31 mouse cellular contexts compared by ENCODE assay signal in the genomic region with DNA sequence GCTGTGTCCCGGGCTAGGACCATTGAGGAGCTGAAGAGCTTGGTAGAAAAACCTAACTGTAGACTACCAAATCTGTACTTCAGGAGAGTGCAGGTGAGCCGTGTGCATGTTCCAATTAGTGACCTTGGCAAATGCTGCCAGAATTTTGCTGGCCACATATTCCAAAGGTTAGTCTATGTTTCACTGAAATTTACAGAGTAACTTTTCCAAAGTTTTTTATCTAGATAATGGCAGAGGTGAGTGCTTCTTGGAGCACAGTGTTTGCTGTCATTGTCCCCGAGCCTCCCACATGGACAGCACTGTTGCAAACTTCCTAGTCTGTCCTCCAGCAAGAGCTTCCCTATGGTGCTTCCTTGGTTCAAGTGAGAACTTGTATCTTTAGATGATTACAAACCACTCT.
"Had no signal": no experiment of that assay in that cellular context is flagged by ENCODE, and none has a peak within 500 bp of the region (broad histone marks: within the 10 kb centered on the region; RNA-seq: fewer than 3 reads in every experiment).

No protein-coding gene starts in this region.

- H3K4me3 ChIP-seq: left cerebral cortex, adult 2 months; limb, embryonic 10.5 days; limb, embryonic 12.5 days; limb, embryonic 13.5 days; limb, embryonic 15.5 days; liver, embryonic 12.5 days; liver, embryonic 13.5 days; liver, embryonic 15.5 days; lung, embryonic 15.5 days; megakaryocyte, embryonic 14.5 days; midbrain, embryonic 10.5 days; midbrain, embryonic 12.5 days; midbrain, embryonic 13.5 days; midbrain, embryonic 15.5 days; myocyte; neural tube, embryonic 12.5 days had no signal

- H3K9me3 ChIP-seq: limb, embryonic 10.5 days; limb, embryonic 12.5 days; limb, embryonic 13.5 days; limb, embryonic 15.5 days; liver, embryonic 12.5 days; liver, embryonic 13.5 days; liver, embryonic 15.5 days; lung, embryonic 15.5 days; megakaryocyte, embryonic 14.5 days; midbrain, embryonic 10.5 days; midbrain, embryonic 12.5 days; midbrain, embryonic 13.5 days; midbrain, embryonic 15.5 days; neural tube, embryonic 12.5 days had no signal

- H3K36me3 ChIP-seq: limb, embryonic 10.5 days; limb, embryonic 12.5 days; limb, embryonic 13.5 days; limb, embryonic 15.5 days; liver, embryonic 12.5 days; liver, embryonic 13.5 days; liver, embryonic 15.5 days; lung, embryonic 15.5 days; midbrain, embryonic 10.5 days; midbrain, embryonic 12.5 days; midbrain, embryonic 13.5 days; midbrain, embryonic 15.5 days; neural tube, embryonic 12.5 days had no signal

- H3K27me3 ChIP-seq: limb, embryonic 12.5 days; limb, embryonic 13.5 days; limb, embryonic 15.5 days; liver, embryonic 12.5 days; liver, embryonic 13.5 days; liver, embryonic 15.5 days; lung, embryonic 15.5 days; megakaryocyte, embryonic 14.5 days; midbrain, embryonic 12.5 days; midbrain, embryonic 15.5 days; neural tube, embryonic 12.5 days had no signal

- H3K9ac ChIP-seq: limb, embryonic 12.5 days; limb, embryonic 13.5 days; limb, embryonic 15.5 days; liver, embryonic 12.5 days; liver, embryonic 13.5 days; liver, embryonic 14.5 days; liver, embryonic 15.5 days; liver, postnatal 0 days; lung, embryonic 14.5 days; lung, embryonic 15.5 days; midbrain, embryonic 12.5 days; midbrain, embryonic 13.5 days; midbrain, embryonic 15.5 days; neural tube, embryonic 12.5 days had no signal

- ATAC-seq: liver, embryonic 12.5 days; liver, postnatal 0 days; lung, postnatal 0 days; midbrain, embryonic 13.5 days; midbrain, embryonic 15.5 days; midbrain, embryonic 16.5 days had no signal

- H3K4me1 ChIP-seq: limb, embryonic 10.5 days; limb, embryonic 12.5 days; limb, embryonic 13.5 days; limb, embryonic 15.5 days; liver, embryonic 12.5 days; liver, embryonic 13.5 days; liver, embryonic 15.5 days; lung, embryonic 15.5 days; midbrain, embryonic 10.5 days; midbrain, embryonic 12.5 days; midbrain, embryonic 13.5 days; midbrain, embryonic 15.5 days; neural tube, embryonic 12.5 days had no signal

- H3K27ac ChIP-seq: left cerebral cortex, adult 2 months; limb, embryonic 10.5 days; limb, embryonic 12.5 days; limb, embryonic 13.5 days; limb, embryonic 15.5 days; liver, embryonic 12.5 days; liver, embryonic 13.5 days; liver, embryonic 14.5 days; liver, embryonic 15.5 days; lung, embryonic 15.5 days; macrophage; midbrain, embryonic 10.5 days; midbrain, embryonic 12.5 days; midbrain, embryonic 13.5 days; midbrain, embryonic 15.5 days; neural tube, embryonic 12.5 days had no signal

- H3K4me2 ChIP-seq: limb, embryonic 12.5 days; limb, embryonic 13.5 days; limb, embryonic 15.5 days; liver, embryonic 12.5 days; liver, embryonic 13.5 days; liver, embryonic 15.5 days; lung, embryonic 14.5 days; lung, embryonic 15.5 days; midbrain, embryonic 11.5 days; midbrain, embryonic 12.5 days; midbrain, embryonic 13.5 days; midbrain, embryonic 15.5 days; neural tube, embryonic 12.5 days had no signal

- DNase-seq: left cerebral cortex, postnatal 4 days; liver; liver, embryonic 13.5 days; liver, postnatal 0 days; lung, adult 18-20 months; lung, adult 2 months; lung, embryonic 14.5 days; lung, postnatal 10 days; lung, postnatal 14 days; lung, postnatal 4 days; midbrain, embryonic 14.5 days had no signal
